Mouse (Mus musculus) hindbrain, postnatal 0 days (tissue): Measurements from ENCODE around the gene Nfe2. TPM values are rescaled to one million over a fixed set of nuclear protein-coding genes. Genes with fewer than 3 reads are reported as not detected.
A peak's percentile ranks its signal among the peaks of the same experiment; 100 is the strongest.

Experiments used
- ATAC-seq: fragments of 200-750 bp; cut with Nextera tagmentation; 2 replicates; pipeline ENCODE4 v1.8.0; 2017; ENCODE audit warnings: mild to moderate bottlenecking, moderate TSS enrichment, moderate library complexity
- DNase-seq: peaks from one replicate; pipeline ENCODE4 v3.0.0-alpha.2; 2015; ENCODE audit warnings: low spot score
- H3K27ac ChIP-seq: fragments of 300-500 bp; sonication (generic); 2 replicates; pipeline ENCODE4 v1.5.1; 2014; ENCODE audit warnings: mild to moderate bottlenecking
- H3K27me3 ChIP-seq: fragments of 300-500 bp; sonication (generic); 2 replicates; pipeline ENCODE4 v1.6.1; 2014; ENCODE audit warnings: low read length, mixed read lengths; ENCODE audit not compliant: insufficient read depth
- H3K36me3 ChIP-seq: fragments of 300-500 bp; sonication (generic); 2 replicates; pipeline ENCODE4 v1.6.1; 2014; ENCODE audit warnings: low read length, mixed read lengths; ENCODE audit not compliant: insufficient read depth
- H3K4me1 ChIP-seq: fragments of 300-500 bp; sonication (generic); 2 replicates; pipeline ENCODE4 v1.6.1; 2014; ENCODE audit warnings: antibody characterized with exemption, low read length, mixed read lengths; ENCODE audit not compliant: insufficient read depth
- H3K4me2 ChIP-seq: fragments of 300-500 bp; sonication (generic); 2 replicates; pipeline ENCODE4 v1.6.1; 2014; ENCODE audit warnings: low read depth, mild to moderate bottlenecking, low read length, moderate library complexity, mixed read lengths
- H3K4me3 ChIP-seq: fragments of 300-500 bp; sonication (generic); 2 replicates; pipeline ENCODE4 v1.5.1; 2014; ENCODE audit warnings: low read length
- H3K9ac ChIP-seq: fragments of 300-500 bp; sonication (generic); replicated peaks from 2 replicates; pipeline ENCODE4 v1.6.1; 2014; ENCODE audit warnings: mild to moderate bottlenecking, low read length, moderate library complexity, mixed read lengths
- H3K9me3 ChIP-seq: fragments of 300-500 bp; sonication (generic); 2 replicates; pipeline ENCODE4 v1.6.1; 2016; ENCODE audit warnings: low read length, mixed read lengths
- CTCF ChIP-seq: IDR thresholded peaks from 2 replicates; pipeline ENCODE4 v1.5.1; 2016; ENCODE audit warnings: antibody characterized with exemption, control low read depth, low read depth
- WGBS: fragments of 180-500 bp; shearing (Covaris S2); extraction: QIAGEN DNeasy Blood & Tissue Kit; methylation state at CpG from one replicate; pipeline ENCODE4 v1.1.7; 2014; 5-methylcytosine and 5-hydroxymethylcytosine counted together
- polyA plus RNA-seq: library from polyadenylated mRNA; unstranded; fragments of >200 nt; fragmentation: Nextera tagmentation; extraction: Ambion mirVana; gene quantifications from 2 replicates; pipeline ENCODE4 v1.2.1, GENCODE M21; 2015
- total RNA-seq: library from RNA; depleted of rRNA; stranded (reverse); fragments of >200 nt; gene quantifications from 2 replicates; pipeline ENCODE4 v1.2.3, GENCODE M21; 2014; rRNA removed

Nfe2 gene
- 0.63 TPM in 1 of 2 replicates, not detected in the other for total RNA-seq
- 0.20 and 0.33 TPM in 2 replicates for polyA plus RNA-seq

DNA sequence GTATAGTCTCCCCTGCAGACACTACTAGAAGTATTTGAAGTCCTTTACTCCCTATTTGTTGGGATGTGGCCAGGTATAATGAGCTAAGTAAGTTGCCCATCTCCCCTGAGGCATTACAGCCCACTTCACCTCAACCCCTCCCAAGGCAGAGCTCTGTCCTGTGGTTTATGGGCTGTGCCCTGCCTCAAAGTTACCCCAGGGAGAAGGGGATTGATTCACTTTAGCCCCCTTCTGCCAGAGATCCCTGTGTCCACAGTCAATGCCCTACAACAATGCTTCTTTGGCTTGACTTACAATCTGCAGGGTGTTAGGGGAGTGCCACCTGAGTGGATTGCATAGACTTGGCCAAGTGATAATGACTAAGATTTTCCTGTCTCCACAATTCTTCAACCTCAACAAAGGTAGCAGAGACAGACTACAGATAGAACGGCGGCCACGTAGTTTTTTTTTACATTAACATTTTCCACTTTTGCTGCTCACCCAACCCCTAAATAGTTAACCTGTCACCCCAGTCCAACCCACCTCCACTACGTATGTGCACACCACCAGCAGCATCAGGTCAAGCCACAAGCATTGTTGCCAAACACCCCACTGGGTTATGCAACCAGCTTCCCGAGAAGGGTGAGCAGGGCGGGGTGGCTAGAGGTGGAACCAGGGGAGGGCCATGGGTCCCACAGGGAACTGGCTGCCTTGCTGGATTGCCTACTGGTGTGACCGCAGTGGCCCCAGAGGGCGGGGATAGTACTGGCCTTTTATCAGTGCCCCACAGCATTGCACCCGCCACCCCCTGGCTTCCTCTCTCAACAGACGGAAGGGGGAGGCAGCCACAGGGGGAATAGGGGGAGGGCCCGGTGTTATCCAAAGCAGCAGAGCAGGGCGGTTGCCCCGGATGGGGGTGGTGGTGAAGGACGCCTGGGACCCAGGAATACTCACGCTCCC lies at the start of gene Nfe2:
Gene Nfe2 (minus strand): TSS at position 614 of the 939 bp plus-strand sequence.
- TF ChIP-seq CTCF, result no peak
- Histone ChIP-seq H3K4me2 (peak within 1 kb of the TSS; percentile 30), H3K27ac (no peak within 1 kb of the TSS), H3K27me3 (no peaks in the 10 kb centered on the region), H3K36me3 (no peaks in the 10 kb centered on the region), H3K9me3 (no peaks in the 10 kb centered on the region), H3K4me1 (no peaks in the 10 kb centered on the region; the same call in 1 of the 2 replicates), H3K9ac (no peak within 1 kb of the TSS), H3K4me3 (no peak within 1 kb of the TSS)
- peak; percentile 7 for DNase-seq
- 17% methylated on average over 15 of the region's 15 CpGs for WGBS
- ATAC-seq, result 0 out of 2 replicates have a peak, but pooled peaks have one; percentile 43

DNA sequence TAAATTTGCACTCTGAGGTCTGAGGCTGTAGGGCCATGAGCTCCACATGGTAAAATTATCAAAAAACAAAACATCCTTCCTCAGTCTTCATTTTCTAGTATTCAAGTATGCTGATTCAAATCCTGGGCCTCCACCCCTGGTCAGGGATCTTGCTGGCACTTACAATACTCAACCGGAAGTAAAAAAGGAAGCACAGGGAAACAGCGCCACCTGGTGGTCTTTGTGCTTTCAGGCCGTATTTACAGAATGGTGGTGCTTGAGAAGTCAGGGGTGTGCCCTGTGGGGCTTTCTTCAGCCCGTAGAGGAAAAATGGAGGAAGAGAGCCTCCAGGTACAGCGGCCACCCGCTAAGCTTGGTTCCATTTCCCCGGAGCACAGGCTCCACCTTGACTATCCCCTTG lies 48.9 kb upstream of the Nfe2 start:
- 1% methylated on average over 7 of the region's 7 CpGs for WGBS
- H3K4me1 ChIP-seq, result peaks cover 23% of the 10 kb centered on the region
- ATAC-seq (no peak), DNase-seq (peak; percentile 97)
- no peaks in the 10 kb centered on the region for H3K9me3 ChIP-seq
- H3K27ac ChIP-seq, result peak overlapping the region; percentile 71
- peak; percentile 98 for TF ChIP-seq CTCF
- no peaks in the 10 kb centered on the region for H3K27me3 ChIP-seq
- H3K36me3 ChIP-seq, result no peaks in the 10 kb centered on the region
- 0 out of 2 replicates have a peak overlapping the region, but pooled peaks have one; percentile 11 for H3K4me2 ChIP-seq
- H3K9ac ChIP-seq, result no peak overlapping the region
- no peak overlapping the region for H3K4me3 ChIP-seq

DNA sequence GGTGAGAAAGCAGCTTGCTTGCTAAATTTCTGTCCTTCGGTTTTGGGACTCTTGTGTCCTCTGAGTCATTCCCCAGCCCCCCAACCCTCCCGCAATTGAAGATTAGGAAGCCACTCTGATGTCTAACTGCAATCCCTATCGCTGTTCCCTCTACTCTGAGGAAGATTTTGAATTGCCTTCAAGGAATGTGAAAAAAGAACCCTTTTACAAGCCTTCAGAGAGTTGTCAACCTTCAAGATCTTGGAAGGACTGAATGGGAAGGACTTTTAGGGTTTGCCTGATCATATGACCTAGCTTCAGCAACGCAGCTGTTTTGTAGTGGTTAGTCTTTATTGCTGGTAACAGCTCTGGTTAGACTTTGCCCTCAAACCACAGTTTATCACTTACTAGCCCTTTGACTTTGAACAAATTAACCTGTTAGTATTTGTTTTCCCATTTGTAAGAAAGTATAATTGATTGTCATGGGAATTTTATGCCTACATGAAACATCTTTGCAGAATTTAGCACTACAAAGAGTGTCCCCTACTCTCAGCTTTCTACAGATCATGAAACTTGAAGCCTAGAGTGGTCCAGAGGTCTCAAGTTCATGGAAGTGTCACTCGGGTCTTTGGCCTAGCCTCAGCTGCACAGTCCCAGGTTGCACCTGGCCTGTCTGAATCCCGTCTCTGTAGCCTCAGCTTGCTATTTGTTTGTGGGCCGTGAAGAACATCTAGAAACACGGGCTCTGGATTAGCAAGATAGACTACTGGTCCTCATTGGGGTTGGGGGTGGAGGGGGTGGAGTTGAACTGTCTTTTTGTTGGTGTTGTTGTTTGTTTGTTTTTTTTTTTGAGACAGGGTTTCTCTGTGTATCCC lies 47.8 kb upstream of the Nfe2 start:
- H3K9ac ChIP-seq, result peak overlapping the region; percentile 51
- H3K27ac ChIP-seq, result peak overlapping the region; percentile 94
- peaks cover 24% of the 10 kb centered on the region for H3K4me1 ChIP-seq
- ATAC-seq (no peak), DNase-seq (no peak)
- H3K9me3 ChIP-seq, result no peaks in the 10 kb centered on the region
- H3K36me3 ChIP-seq, result no peaks in the 10 kb centered on the region
- no peaks in the 10 kb centered on the region for H3K27me3 ChIP-seq
- peak overlapping the region; percentile 83 for H3K4me2 ChIP-seq
- TF ChIP-seq CTCF, result no peak
- peak overlapping the region; percentile 44 for H3K4me3 ChIP-seq
- 33% methylated on average over 8 of the region's 8 CpGs for WGBS

DNA sequence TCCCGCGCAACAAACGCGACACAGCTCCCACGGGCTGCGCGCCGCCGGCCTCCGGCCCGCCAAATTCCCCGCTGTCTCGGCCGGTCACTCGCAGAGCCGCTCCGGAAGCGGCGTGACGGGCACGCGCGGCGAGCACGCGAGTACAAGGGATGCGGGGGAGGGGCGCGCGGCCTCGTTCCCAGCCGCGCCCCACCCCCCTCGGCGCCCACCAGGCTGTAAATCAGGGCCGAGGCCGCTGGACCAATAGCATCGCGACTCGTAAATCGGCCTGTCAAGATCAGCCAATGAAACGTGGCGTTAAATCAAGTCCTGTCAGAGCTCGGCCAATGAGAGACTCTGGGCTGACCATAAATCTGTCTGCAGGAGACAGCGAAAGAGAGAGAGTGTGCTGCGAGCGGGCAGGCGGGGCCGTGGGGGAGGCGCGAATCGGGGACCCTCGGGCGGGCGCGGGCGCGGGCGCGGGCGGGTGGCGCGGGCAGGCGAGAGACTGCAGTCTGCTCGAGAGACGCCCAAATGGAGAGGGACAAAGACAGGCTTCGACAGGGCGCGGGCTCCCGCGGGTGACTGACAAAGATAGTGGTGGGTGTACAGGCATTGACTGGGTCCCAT lies 47.0 kb upstream of the Nfe2 start:
- Histone ChIP-seq H3K27me3 (no peaks in the 10 kb centered on the region), H3K27ac (peak overlapping the region; percentile 94), H3K4me3 (peak overlapping the region; percentile 44), H3K4me1 (peaks cover 32% of the 10 kb centered on the region), H3K4me2 (peak overlapping the region; percentile 83), H3K9me3 (no peaks in the 10 kb centered on the region), H3K36me3 (no peaks in the 10 kb centered on the region), H3K9ac (peak overlapping the region; percentile 51)
- TF ChIP-seq CTCF, result 0 out of 2 replicates have a peak, but pooled peaks have one; percentile 2
- ATAC-seq (peak; percentile 97), DNase-seq (peak; percentile 99)
- WGBS, result under 1% methylated on average over 70 of the region's 71 CpGs

DNA sequence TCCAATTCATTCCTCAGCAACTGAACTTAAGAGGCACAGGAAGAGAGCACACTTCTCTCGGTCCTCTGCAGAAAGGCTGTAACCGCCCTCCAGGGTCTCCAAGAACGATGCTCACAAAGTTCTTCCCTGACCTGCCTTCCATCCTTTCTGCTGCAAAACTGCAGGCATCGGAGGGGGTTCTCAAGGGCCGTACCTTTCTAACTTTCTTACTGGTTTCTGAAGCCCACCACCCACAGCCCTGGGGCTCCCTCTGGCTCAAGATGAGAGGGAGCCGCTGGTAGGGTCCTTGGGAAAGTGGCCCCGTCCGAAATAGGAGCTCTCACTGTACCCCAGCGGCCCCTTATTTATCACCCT lies 46.4 kb upstream of the Nfe2 start:
- TF ChIP-seq CTCF, result no peak
- Histone ChIP-seq H3K27me3 (no peaks in the 10 kb centered on the region), H3K4me3 (peak overlapping the region; percentile 44), H3K9me3 (no peaks in the 10 kb centered on the region), H3K27ac (peak overlapping the region; percentile 94), H3K36me3 (no peaks in the 10 kb centered on the region), H3K4me1 (peaks cover 38% of the 10 kb centered on the region), H3K4me2 (peak overlapping the region; percentile 83), H3K9ac (peak overlapping the region; percentile 51)
- DNase-seq, result no peak
- no peak for ATAC-seq
- WGBS, result 0% methylated on average over 9 of the region's 9 CpGs
